Mouse (Mus musculus) neural tube, embryonic 14.5 days (tissue): ENCODE data around the gene Baz2a. TPM values are rescaled to one million over a fixed set of nuclear protein-coding genes. Genes with fewer than 3 reads are reported as not detected.
"Not testable (repeated sequence)": the region's sequence is repeated elsewhere in the genome, so short reads cannot be mapped to it uniquely, and the experiment has no call there.

ENCODE experiments used
- ATAC-seq: fragments of 200-750 bp; cut with Nextera tagmentation; 2 replicates; pipeline ENCODE4 v1.8.0; 2017; ENCODE audit warnings: low read depth, mild to moderate bottlenecking, moderate TSS enrichment, moderate library complexity
- H3K27ac ChIP-seq: fragments of 300-500 bp; sonication (generic); 2 replicates; pipeline ENCODE4 v1.5.1; 2014; ENCODE audit warnings: low read depth, mild to moderate bottlenecking, control low read depth, low read length, moderate library complexity, mixed read lengths
- H3K27me3 ChIP-seq: fragments of 300-500 bp; sonication (generic); 2 replicates; pipeline ENCODE4 v1.6.1; 2014; ENCODE audit warnings: low read length; ENCODE audit not compliant: control insufficient read depth, insufficient read depth
- H3K36me3 ChIP-seq: fragments of 300-500 bp; sonication (generic); 2 replicates; pipeline ENCODE4 v1.6.1; 2014; ENCODE audit warnings: low read length, mixed read lengths; ENCODE audit not compliant: control insufficient read depth, insufficient read depth
- H3K4me1 ChIP-seq: fragments of 300-500 bp; sonication (generic); 2 replicates; pipeline ENCODE4 v1.6.1; 2014; ENCODE audit warnings: low read length; ENCODE audit not compliant: control insufficient read depth, insufficient read depth
- H3K4me2 ChIP-seq: fragments of 300-500 bp; sonication (generic); 2 replicates; pipeline ENCODE4 v1.6.1; 2014; ENCODE audit warnings: mild to moderate bottlenecking, low read depth, low read length, control low read depth
- H3K4me3 ChIP-seq: fragments of 300-500 bp; sonication (generic); 2 replicates; pipeline ENCODE4 v1.5.1; 2014; ENCODE audit warnings: low read depth, low read length, control low read depth, mixed read lengths
- H3K9ac ChIP-seq: fragments of 300-500 bp; sonication (generic); replicated peaks from 2 replicates; pipeline ENCODE4 v1.6.1; 2014; ENCODE audit warnings: low read depth, mild to moderate bottlenecking, control low read depth, low read length, mixed read lengths
- H3K9me3 ChIP-seq: fragments of 300-500 bp; sonication (generic); 2 replicates; pipeline ENCODE4 v1.6.1; 2016; ENCODE audit warnings: low read length; ENCODE audit not compliant: control insufficient read depth
- WGBS: fragments of 180-500 bp; shearing (Covaris S2); extraction: QIAGEN DNeasy Blood & Tissue Kit; methylation state at CpG from one replicate; pipeline ENCODE4 v1.1.7; 2014; 5-methylcytosine and 5-hydroxymethylcytosine counted together
- polyA plus RNA-seq: library from polyadenylated mRNA; unstranded; fragments of >200 nt; fragmentation: Nextera tagmentation; extraction: Ambion mirVana; gene quantifications from 2 replicates; pipeline ENCODE4 v1.2.1, GENCODE M21; 2014

Baz2a gene
- polyA plus RNA-seq, 1 experiment from 2014 or later, result 20.9 TPM

DNA sequence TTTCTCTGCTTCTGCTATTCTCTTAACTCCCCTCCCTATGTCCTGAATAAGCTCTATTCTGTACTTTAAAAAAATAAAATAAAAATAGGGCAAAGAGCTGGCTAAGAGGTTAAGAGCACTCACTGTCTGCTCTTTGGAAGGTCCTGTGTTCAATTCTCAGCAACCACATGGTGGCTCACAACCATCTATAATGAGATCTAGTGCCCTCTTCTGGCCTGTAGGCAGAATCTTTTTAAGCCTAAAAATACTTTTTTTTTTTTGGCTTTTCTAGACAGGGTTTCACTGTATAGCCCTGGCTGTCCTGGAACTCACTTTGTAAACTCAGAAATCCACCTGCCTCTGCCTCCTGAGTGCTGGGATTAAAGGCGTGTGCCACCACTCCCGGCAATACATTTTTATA, 20.9 kb upstream of the Baz2a start:
- H3K36me3 ChIP-seq, result peaks cover 35% of the 10 kb centered on the region; the same call in 1 of the 2 replicates
- H3K27ac ChIP-seq, H3K9ac ChIP-seq, H3K9me3 ChIP-seq, H3K4me2 ChIP-seq, H3K4me1 ChIP-seq, H3K27me3 ChIP-seq, ATAC-seq, H3K4me3 ChIP-seq: not testable (repeated sequence)
- WGBS, result 99% methylated on average over 2 of the region's 2 CpGs

DNA sequence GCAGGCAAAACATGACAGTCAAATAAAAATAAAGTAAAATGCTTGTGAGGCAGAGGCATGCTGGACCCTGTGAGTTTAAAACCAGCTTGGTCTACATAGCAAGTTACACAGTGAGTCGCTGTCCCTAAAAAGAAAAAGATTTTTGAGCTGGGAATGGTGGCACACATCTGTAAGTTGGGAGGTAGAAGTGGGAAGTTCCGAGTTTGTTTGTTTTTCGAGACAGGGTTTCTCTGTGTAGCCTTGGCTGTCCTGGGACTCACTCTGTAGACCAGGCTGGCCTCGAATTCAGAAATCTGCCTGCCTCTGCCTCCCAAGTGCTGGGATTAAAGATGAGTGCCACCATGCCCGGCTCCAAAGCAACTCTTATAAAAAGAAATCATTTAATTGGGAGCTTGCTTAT, 13.1 kb upstream of the Baz2a start:
- H3K4me2 ChIP-seq, H3K27ac ChIP-seq, H3K9me3 ChIP-seq, H3K9ac ChIP-seq, ATAC-seq, H3K27me3 ChIP-seq, H3K4me3 ChIP-seq, H3K4me1 ChIP-seq: not testable (repeated sequence)
- H3K36me3 ChIP-seq, result peaks cover 13% of the 10 kb centered on the region; the same call in 1 of the 2 replicates
- WGBS, result 77% methylated on average over 5 of the region's 5 CpGs

DNA sequence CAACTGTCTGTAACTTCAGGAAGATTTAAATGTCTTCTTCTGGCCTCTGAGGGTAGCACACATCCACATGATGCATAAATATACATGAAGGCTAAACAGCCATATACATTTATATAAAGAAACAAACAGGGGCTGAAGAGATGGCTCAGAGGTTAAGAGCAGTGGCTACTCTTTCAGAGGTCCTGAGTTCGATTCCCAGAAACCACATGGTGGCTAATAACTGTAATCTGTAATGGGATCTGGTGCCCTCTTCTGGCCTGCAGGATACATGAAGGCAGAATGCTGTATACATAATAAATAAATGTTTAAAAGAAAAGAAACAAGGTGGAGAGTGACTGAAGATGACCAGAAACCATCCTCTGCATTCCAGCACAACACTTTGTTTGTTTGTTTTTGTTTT, 10.9 kb upstream of the Baz2a start:
- Histone ChIP-seq H3K4me2 (no peak overlapping the region), H3K9ac (no peak overlapping the region), H3K4me1 (peaks cover 7% of the 10 kb centered on the region), H3K27ac (no peak overlapping the region), H3K9me3 (no peaks in the 10 kb centered on the region), H3K36me3 (peaks cover 8% of the 10 kb centered on the region; the same call in 1 of the 2 replicates), H3K27me3 (no peaks in the 10 kb centered on the region; the same call in 1 of the 2 replicates), H3K4me3 (no peak overlapping the region)
- no peak for ATAC-seq
- WGBS, result 85% methylated on average over 1 of the region's 1 CpGs

DNA sequence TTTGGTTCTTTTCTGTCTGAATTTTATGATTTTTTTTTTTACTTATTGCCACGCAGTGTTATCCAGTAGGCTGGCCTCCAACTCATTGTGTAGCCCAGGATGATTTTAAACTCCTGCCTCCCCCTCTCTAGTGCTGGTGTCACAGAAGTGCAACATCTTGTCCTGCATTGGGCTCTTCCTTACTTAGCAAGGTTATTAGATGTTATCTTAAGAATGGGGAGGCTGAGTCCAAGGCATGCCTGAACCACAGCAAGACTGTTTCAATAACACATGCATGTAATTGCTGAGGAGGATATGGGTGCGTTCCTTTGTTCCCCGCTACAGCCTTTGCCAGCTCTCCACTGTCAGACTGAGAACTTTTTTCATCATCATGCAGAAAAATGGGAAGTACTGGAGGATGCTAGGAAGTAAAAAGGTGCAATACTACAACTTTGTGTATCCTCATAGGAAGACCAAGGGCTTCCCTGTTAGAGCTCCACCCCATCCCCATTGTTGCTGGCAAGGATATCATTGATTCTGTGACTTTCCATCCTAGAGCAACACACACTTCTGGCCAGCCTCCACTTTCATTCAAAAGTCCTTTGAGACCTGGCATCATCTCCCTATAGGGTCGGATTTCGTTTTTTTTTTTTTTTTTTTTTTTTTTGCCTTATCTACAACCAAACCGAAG, 9.4 kb upstream of the Baz2a start:
- peak overlapping the region; percentile 70 for H3K4me3 ChIP-seq
- no peak for ATAC-seq
- peak overlapping the region; percentile 67 for H3K4me2 ChIP-seq
- no peaks in the 10 kb centered on the region for H3K9me3 ChIP-seq
- H3K27me3 ChIP-seq, result no peaks in the 10 kb centered on the region; the same call in 1 of the 2 replicates
- WGBS, result 68% methylated on average over 6 of the region's 6 CpGs
- peaks cover 22% of the 10 kb centered on the region for H3K36me3 ChIP-seq
- H3K27ac ChIP-seq, result peak overlapping the region; percentile 76; the same call in 1 of the 2 replicates
- H3K9ac ChIP-seq, result peak overlapping the region; percentile 43; the same call in 1 of the 2 replicates
- H3K4me1 ChIP-seq, result peaks cover 7% of the 10 kb centered on the region

DNA sequence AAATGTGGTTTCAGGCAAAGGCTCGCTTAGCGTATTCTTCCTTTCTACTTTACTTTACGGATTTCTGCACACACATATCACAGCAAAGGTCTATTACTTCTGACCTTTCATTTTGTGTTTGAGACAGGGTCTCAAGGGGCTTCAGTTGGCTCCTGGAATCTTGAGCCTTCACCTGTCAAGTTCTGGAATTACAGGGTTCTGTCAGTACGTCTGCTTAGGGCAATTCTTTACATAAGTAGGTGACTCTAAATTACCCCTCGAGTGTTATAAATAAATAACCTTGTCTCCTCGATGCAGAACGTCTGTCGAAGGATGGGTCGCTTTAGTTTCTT, 8.9 kb upstream of the Baz2a start:
- Histone ChIP-seq H3K9ac (peak overlapping the region; percentile 43), H3K4me3 (peak overlapping the region; percentile 70), H3K9me3 (no peaks in the 10 kb centered on the region), H3K27me3 (no peaks in the 10 kb centered on the region; the same call in 1 of the 2 replicates), H3K4me2 (peak overlapping the region; percentile 67), H3K27ac (peak overlapping the region; percentile 76), H3K4me1 (peaks cover 7% of the 10 kb centered on the region), H3K36me3 (peaks cover 25% of the 10 kb centered on the region)
- 0 out of 2 replicates have a peak, but pooled peaks have one; percentile 0 for ATAC-seq
- WGBS, result 14% methylated on average over 9 of the region's 9 CpGs

DNA sequence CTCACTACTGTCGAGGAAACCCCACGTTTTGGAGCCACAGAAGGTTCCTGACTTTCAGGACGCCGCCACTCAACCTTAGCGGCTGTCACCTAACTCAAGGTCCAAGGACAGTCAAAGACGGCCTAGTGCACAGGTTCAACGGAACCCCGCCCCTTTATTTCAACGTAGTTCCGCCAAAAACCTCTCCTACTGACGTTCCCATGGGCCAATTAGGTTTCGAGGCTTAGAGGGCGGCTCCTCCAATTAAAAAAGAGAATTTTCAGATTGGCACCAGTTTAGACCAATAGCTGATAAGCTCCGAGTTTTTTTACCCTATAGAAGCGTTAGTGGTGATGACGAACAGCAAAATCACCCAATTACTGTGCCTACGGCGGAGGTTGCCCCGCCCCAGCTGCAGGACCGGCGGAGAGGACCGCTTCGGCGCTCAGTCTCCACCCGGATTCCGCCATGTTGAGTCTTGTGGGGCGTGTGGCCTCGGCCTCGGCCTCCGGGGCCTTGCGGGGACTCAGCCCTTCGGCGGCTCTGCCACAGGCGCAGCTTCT, 8.4 kb upstream of the Baz2a start, which contains the start of gene Atp5b:
Atp5b (plus strand) TSS at position 394 of the 542 bp plus-strand sequence.
- 0% methylated on average over 34 of the region's 34 CpGs for WGBS
- Histone ChIP-seq H3K9me3 (no peaks in the 10 kb centered on the region), H3K27ac (peak within 1 kb of the TSS; percentile 90), H3K36me3 (peaks cover 30% of the 10 kb centered on the region), H3K4me1 (peaks cover 7% of the 10 kb centered on the region), H3K4me3 (peak within 1 kb of the TSS; percentile 70), H3K9ac (peak within 1 kb of the TSS; percentile 82), H3K27me3 (no peaks in the 10 kb centered on the region; the same call in 1 of the 2 replicates), H3K4me2 (peak within 1 kb of the TSS; percentile 97)
- ATAC-seq, result peak; percentile 98

DNA sequence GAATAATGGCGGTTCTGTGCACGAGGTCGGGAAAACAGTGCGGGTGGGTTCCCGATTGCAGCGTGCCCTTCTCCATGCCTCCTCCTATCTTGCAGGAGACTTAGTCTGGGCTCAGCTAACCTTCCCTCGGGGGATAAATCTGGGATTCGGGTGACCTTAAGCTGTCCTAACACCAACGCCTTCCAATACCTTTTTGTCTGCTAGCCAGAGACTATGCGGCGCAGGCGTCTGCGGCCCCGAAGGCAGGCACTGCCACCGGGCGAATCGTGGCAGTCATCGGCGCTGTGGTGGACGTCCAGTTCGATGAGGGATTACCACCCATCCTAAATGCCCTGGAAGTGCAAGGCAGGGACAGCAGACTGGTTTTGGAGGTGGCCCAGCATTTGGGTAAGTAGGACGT, 7.7 kb upstream of the Baz2a start:
- Histone ChIP-seq H3K36me3 (peaks cover 37% of the 10 kb centered on the region), H3K4me2 (peak overlapping the region; percentile 97), H3K9ac (peak overlapping the region; percentile 82), H3K27ac (peak overlapping the region; percentile 90), H3K4me1 (peaks cover 7% of the 10 kb centered on the region), H3K4me3 (peak overlapping the region; percentile 70), H3K9me3 (no peaks in the 10 kb centered on the region), H3K27me3 (no peaks in the 10 kb centered on the region; the same call in 1 of the 2 replicates)
- peak; percentile 6; the same call in 1 of the 2 replicates for ATAC-seq
- 1% methylated on average over 22 of the region's 22 CpGs for WGBS

DNA sequence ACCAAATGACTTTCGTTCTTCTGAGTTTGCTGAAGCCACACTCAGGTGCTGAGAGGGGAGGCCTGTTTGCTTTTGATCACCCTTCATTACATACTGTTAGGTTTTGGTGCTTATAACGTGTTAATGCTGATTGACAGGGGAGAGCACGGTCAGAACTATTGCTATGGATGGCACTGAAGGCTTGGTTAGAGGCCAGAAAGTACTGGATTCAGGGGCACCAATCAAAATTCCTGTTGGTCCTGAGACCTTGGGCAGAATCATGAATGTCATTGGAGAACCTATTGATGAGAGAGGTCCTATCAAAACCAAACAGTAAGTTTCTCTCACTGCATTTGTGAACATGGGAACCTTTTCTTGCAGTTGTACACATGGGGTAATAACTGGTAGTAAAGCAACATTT, 7.2 kb upstream of the Baz2a start:
- Histone ChIP-seq H3K4me2 (peak overlapping the region; percentile 97), H3K27me3 (no peaks in the 10 kb centered on the region; the same call in 1 of the 2 replicates), H3K9ac (peak overlapping the region; percentile 82), H3K4me3 (peak overlapping the region; percentile 70), H3K4me1 (peaks cover 7% of the 10 kb centered on the region), H3K27ac (no peak overlapping the region), H3K9me3 (no peaks in the 10 kb centered on the region), H3K36me3 (peaks cover 42% of the 10 kb centered on the region)
- ATAC-seq, result no peak
- 13% methylated on average over 3 of the region's 3 CpGs for WGBS

DNA sequence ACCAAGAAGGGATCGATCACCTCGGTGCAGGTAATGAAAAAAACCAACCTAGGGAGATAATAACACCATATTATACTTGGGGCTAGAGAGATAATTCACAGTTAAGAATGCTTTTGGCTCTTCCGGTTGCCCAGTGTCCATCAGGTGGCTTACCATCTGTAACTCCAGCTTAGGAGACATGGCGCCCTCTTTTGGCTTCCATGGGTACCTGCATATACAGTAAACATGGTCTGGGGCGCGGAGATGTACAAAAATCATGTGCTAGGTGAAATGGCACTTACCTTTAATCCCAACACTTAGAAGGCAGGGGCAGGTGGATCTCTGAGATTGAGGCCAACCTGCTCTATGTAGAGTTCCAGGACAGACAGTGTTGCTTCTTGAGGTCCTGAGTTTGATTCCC, 5.0 kb upstream of the Baz2a start:
- no peak overlapping the region for H3K9ac ChIP-seq
- no peaks in the 10 kb centered on the region; the same call in 1 of the 2 replicates for H3K27me3 ChIP-seq
- ATAC-seq, result no peak
- no peak overlapping the region for H3K4me2 ChIP-seq
- peaks cover 11% of the 10 kb centered on the region for H3K4me1 ChIP-seq
- H3K27ac ChIP-seq, result no peak overlapping the region
- peaks cover 54% of the 10 kb centered on the region for H3K36me3 ChIP-seq
- WGBS, result 74% methylated on average over 6 of the region's 6 CpGs
- H3K4me3 ChIP-seq, result no peak overlapping the region
- no peaks in the 10 kb centered on the region for H3K9me3 ChIP-seq
